Mouse (Mus musculus) adrenal gland, adult 8-10 months (tissue): ENCODE measurements around the gene 4930595M18Rik. TPM values are rescaled to one million over a fixed set of nuclear protein-coding genes. Genes with fewer than 3 reads are reported as not detected.

ENCODE experiments used
- DNase-seq: peaks from one replicate; pipeline ENCODE4 v3.0.0; 2022
- total RNA-seq, 4 experiments: library from RNA; stranded (reverse); gene quantifications; 2 replicates each; pipeline ENCODE4 v1.2.4; 2022

4930595M18Rik gene
- total RNA-seq = not detected

DNA sequence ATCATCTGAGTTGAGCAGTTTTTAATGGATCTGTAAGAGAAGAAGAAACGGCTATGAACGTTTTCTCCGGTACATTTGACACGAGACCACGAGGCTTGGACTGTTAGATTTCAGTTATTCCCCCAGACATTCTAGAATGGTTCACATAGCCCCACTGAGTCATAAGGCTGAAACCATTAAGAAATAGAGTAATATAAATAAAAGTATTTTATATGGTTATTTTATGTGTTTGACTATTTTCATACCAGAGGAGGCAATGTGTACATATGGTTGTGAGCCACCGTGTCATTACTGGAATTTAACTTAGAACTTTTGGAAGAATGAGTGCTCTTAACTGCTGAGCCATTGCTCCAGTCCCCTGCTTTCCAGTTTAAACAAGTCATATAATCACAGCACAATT, at the start of gene 4930595M18Rik:
TSS of gene 4930595M18Rik (minus strand) at position 101 of the 400 bp plus-strand sequence.
- no peak for DNase-seq

DNA sequence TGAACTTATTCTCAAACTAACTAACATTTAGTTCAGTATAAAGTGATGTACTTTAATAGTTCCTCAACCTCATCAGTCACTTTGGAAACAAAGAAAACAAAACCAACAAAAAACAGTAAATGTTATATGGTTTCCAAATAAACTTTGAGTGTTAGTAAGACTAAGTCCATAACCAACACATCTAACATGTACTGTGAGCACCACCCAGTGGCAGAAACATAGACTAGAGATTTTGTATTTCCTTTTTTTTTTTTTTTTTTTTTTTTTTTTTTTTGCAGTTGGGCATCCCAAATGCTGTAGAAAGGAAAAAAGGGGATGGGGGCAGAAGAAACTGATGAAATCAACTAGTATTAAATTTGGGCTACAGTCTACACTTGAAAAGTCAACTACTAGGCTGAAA, 14.6 kb upstream of the 4930595M18Rik start:
- no peak for DNase-seq
